ENCODE assay signal across 15 mouse cellular contexts in genomic region chr2:155604560-155605235, GRCm38 (mm10). TPM values are rescaled to one million over a fixed set of nuclear protein-coding genes. Genes with fewer than 3 reads are reported as not detected.
DNase-seq lines count a peak whose midpoint lies in the region; ATAC-seq lines count a peak whose summit lies in the region.
"Had no signal": no experiment of that assay in that cellular context is flagged by ENCODE, and none has a peak within 500 bp of the region (broad histone marks: within the 10 kb centered on the region; RNA-seq: fewer than 3 reads in every experiment).

No protein-coding gene starts in this region.

- H3K9ac ChIP-seq in kidney, embryonic 15.5 days, result no peak overlapping the region
- no peak overlapping the region for H3K9ac ChIP-seq in intestine, embryonic 14.5 days (ENCODE audit: low read length)
- H3K9ac ChIP-seq in kidney, embryonic 16.5 days (replicated peaks; ENCODE audit: low read length), result no peak overlapping the region
- H3K9ac ChIP-seq: embryonic facial prominence, embryonic 12.5 days; hindbrain, embryonic 14.5 days; neural tube, embryonic 12.5 days had no signal

- no peaks in the 10 kb centered on the region for H3K9me3 ChIP-seq in kidney, embryonic 15.5 days (replicated peaks)
- no peaks in the 10 kb centered on the region; the same call in 1 of the 2 replicates for H3K9me3 ChIP-seq in intestine, embryonic 14.5 days (ENCODE audit: control insufficient read depth, low read length)
- no peaks in the 10 kb centered on the region for H3K9me3 ChIP-seq in kidney, embryonic 16.5 days (ENCODE audit: low read length)
- H3K9me3 ChIP-seq: embryonic facial prominence, embryonic 12.5 days; neural tube, embryonic 12.5 days had no signal

- no peak overlapping the region for H3K4me2 ChIP-seq in kidney, embryonic 15.5 days
- no peak overlapping the region for H3K4me2 ChIP-seq in intestine, embryonic 14.5 days (ENCODE audit: low read length)
- no peak overlapping the region for H3K4me2 ChIP-seq in kidney, embryonic 16.5 days (replicated peaks; ENCODE audit: low read depth, low read length)
- H3K4me2 ChIP-seq: embryonic facial prominence, embryonic 12.5 days; hindbrain, embryonic 14.5 days; neural tube, embryonic 12.5 days had no signal

- ATAC-seq in kidney, embryonic 15.5 days (replicated peaks; ENCODE audit: low FRiP score), result peak; percentile 82
- peak; percentile 51; the same call in 1 of the 2 replicates for ATAC-seq in intestine, embryonic 14.5 days (replicated peaks; ENCODE audit: low FRiP score, low TSS enrichment, low read depth)
- ATAC-seq in megakaryocyte-erythroid progenitor cell, adult 5-6 weeks (replicated peaks; ENCODE audit: low FRiP score, low TSS enrichment, poor library complexity, severe bottlenecking), result peak; percentile 76
- ATAC-seq in granulocyte monocyte progenitor cell, adult 5-6 weeks (replicated peaks; ENCODE audit: poor library complexity, severe bottlenecking), result no peak
- ATAC-seq in kidney, embryonic 16.5 days (ENCODE audit: low FRiP score, low TSS enrichment), result no peak

- no peaks in the 10 kb centered on the region for H3K36me3 ChIP-seq in kidney, embryonic 15.5 days
- no peaks in the 10 kb centered on the region for H3K36me3 ChIP-seq in intestine, embryonic 14.5 days (ENCODE audit: control insufficient read depth, insufficient read depth, low read length)
- H3K36me3 ChIP-seq in kidney, embryonic 16.5 days (ENCODE audit: insufficient read depth, low read length), result no peaks in the 10 kb centered on the region
- H3K36me3 ChIP-seq: embryonic facial prominence, embryonic 12.5 days; neural tube, embryonic 12.5 days had no signal

- no peak overlapping the region for H3K4me3 ChIP-seq in kidney, embryonic 15.5 days (replicated peaks)
- H3K4me3 ChIP-seq in intestine, embryonic 14.5 days (ENCODE audit: low read depth, low read length), result no peak overlapping the region
- H3K4me3 ChIP-seq in kidney, embryonic 16.5 days (ENCODE audit: low read length), result no peak overlapping the region
- H3K4me3 ChIP-seq: embryonic facial prominence, embryonic 12.5 days; neural tube, embryonic 12.5 days had no signal

- H3K27ac ChIP-seq in kidney, embryonic 15.5 days, result no peak overlapping the region
- H3K27ac ChIP-seq in intestine, embryonic 14.5 days (ENCODE audit: low read depth), result no peak overlapping the region
- H3K27ac ChIP-seq in kidney, embryonic 16.5 days (ENCODE audit: low read length), result no peak overlapping the region
- H3K27ac ChIP-seq: embryonic facial prominence, embryonic 12.5 days; hindbrain, embryonic 14.5 days; neural tube, embryonic 12.5 days had no signal

- H3K27me3 ChIP-seq in kidney, embryonic 15.5 days, result no peaks in the 10 kb centered on the region
- H3K27me3 ChIP-seq in intestine, embryonic 14.5 days (replicated peaks; ENCODE audit: control insufficient read depth, insufficient read depth, low read length), result no peaks in the 10 kb centered on the region
- H3K27me3 ChIP-seq in kidney, embryonic 16.5 days (ENCODE audit: insufficient read depth, low read length), result no peaks in the 10 kb centered on the region
- H3K27me3 ChIP-seq: embryonic facial prominence, embryonic 12.5 days; neural tube, embryonic 12.5 days had no signal

- H3K4me1 ChIP-seq in kidney, embryonic 15.5 days, result peaks cover 11% of the 10 kb centered on the region
- no peaks in the 10 kb centered on the region; the same call in 1 of the 2 replicates for H3K4me1 ChIP-seq in intestine, embryonic 14.5 days (replicated peaks; ENCODE audit: control insufficient read depth, insufficient read depth, low read length)
- peaks cover 4% of the 10 kb centered on the region; the same call in 1 of the 2 replicates for H3K4me1 ChIP-seq in kidney, embryonic 16.5 days (ENCODE audit: insufficient read depth, low read length)
- H3K4me1 ChIP-seq: neural tube, embryonic 12.5 days had no signal

- 17% methylated on average over 10 of the region's 10 CpGs for WGBS in kidney, embryonic 15.5 days
- WGBS in intestine, embryonic 14.5 days, result 43% methylated on average over 10 of the region's 10 CpGs
- WGBS in kidney, embryonic 16.5 days, result 17% methylated on average over 10 of the region's 10 CpGs

- no peak for DNase-seq in kidney, postnatal 14 days
- DNase-seq in c-Kit-negative CD71-positive TER-119-positive erythroid progenitor cells, embryonic 14.5 days (ENCODE audit: low read depth, low spot score), result peak; percentile 77
- DNase-seq in intestine, embryonic 14.5 days (ENCODE audit: low spot score), result no peak
- no peak for DNase-seq in right cerebral cortex, postnatal 4 days
- DNase-seq: cerebellum, adult 11 months; kidney, postnatal 36 days; lung, postnatal 36 days; right cerebral cortex, adult 18-20 months had no signal

RNA-seq across cellular contexts. Expression of gene Myh7b, which starts 6.3 kb away (rescaled TPM):
- 0.93 and 1.7 TPM in 2 replicates for polyA plus RNA-seq in kidney, embryonic 15.5 days (2015; fragmentation: Nextera tagmentation; extraction: Ambion mirVana)
- 0.20 and 0.62 TPM in 2 replicates for polyA plus RNA-seq in intestine, embryonic 14.5 days (2014; fragmentation: Nextera tagmentation; extraction: Ambion mirVana)
- not detected in 2 replicates for total RNA-seq in megakaryocyte-erythroid progenitor cell, adult 5-6 weeks (2014; fragmentation: Nextera tagmentation)
- not detected in 2 replicates for total RNA-seq in megakaryocyte-erythroid progenitor cell, adult 5-6 weeks (2017)
- total RNA-seq in granulocyte monocyte progenitor cell, adult 5-6 weeks (2014; fragmentation: Nextera tagmentation), result 0.37 TPM in 1 of 2 replicates, not detected in the other
- total RNA-seq in granulocyte monocyte progenitor cell, adult 5-6 weeks (2017), result not detected in 2 replicates
- 0.56 and 1.7 TPM in 2 replicates for polyA plus RNA-seq in kidney, embryonic 16.5 days (2015; fragmentation: Nextera tagmentation; extraction: Ambion mirVana)

RNA-seq across cellular contexts. Expression of gene Gss, which starts 12.1 kb away (rescaled TPM):
- polyA plus RNA-seq in kidney, embryonic 15.5 days (2015; fragmentation: Nextera tagmentation; extraction: Ambion mirVana), result 40.1 and 45.0 TPM in 2 replicates
- polyA plus RNA-seq in intestine, embryonic 14.5 days (2014; fragmentation: Nextera tagmentation; extraction: Ambion mirVana), result 46.1 and 49.6 TPM in 2 replicates
- 20.2 and 27.0 TPM in 2 replicates for total RNA-seq in megakaryocyte-erythroid progenitor cell, adult 5-6 weeks (2014; fragmentation: Nextera tagmentation)
- total RNA-seq in megakaryocyte-erythroid progenitor cell, adult 5-6 weeks (2017), result 18.9 and 23.2 TPM in 2 replicates
- total RNA-seq in granulocyte monocyte progenitor cell, adult 5-6 weeks (2014; fragmentation: Nextera tagmentation), result 17.0 and 18.2 TPM in 2 replicates
- total RNA-seq in granulocyte monocyte progenitor cell, adult 5-6 weeks (2017), result 16.7 and 21.6 TPM in 2 replicates
- polyA plus RNA-seq in kidney, embryonic 16.5 days (2015; fragmentation: Nextera tagmentation; extraction: Ambion mirVana), result 65.2 and 71.3 TPM in 2 replicates

Comparison
In these comparisons a context has a peak if more than half of its experiments do, and no peak if none do; other contexts are left out.
1. ATAC-seq: peak in kidney, embryonic 15.5 days (single experiment), intestine, embryonic 14.5 days (single experiment) and megakaryocyte-erythroid progenitor cell, adult 5-6 weeks (single experiment); none in granulocyte monocyte progenitor cell, adult 5-6 weeks (single experiment) and kidney, embryonic 16.5 days (single experiment).